Mouse (Mus musculus) myocyte (in vitro differentiated cells): ENCODE data around the gene Esp22. TPM values are rescaled to one million over a fixed set of nuclear protein-coding genes. Genes with fewer than 3 reads are reported as not detected.
"Not testable (repeated sequence)": the region's sequence is repeated elsewhere in the genome, so short reads cannot be mapped to it uniquely, and the experiment has no call there.

Experiments
- H3K27me3 ChIP-seq: one replicate; pipeline ENCODE4 v1.6.1; 2011; ENCODE audit not compliant: control insufficient read depth, insufficient read depth, insufficient read length
- H3K36me3 ChIP-seq: one replicate; pipeline ENCODE4 v1.6.1; 2011; ENCODE audit not compliant: control insufficient read depth, insufficient read depth
- H3K4me2 ChIP-seq: one replicate; pipeline ENCODE4 v1.6.1; 2011; ENCODE audit warnings: low read depth, control low read depth
- H3K4me3 ChIP-seq: one replicate; pipeline ENCODE4 v1.5.1; 2011; ENCODE audit warnings: mild to moderate bottlenecking, control low read depth, moderate library complexity
- H3K79me2 ChIP-seq: one replicate; pipeline ENCODE4 v1.6.1; 2011; ENCODE audit not compliant: control insufficient read depth, insufficient read depth
- H3ac ChIP-seq: one replicate; pipeline ENCODE4 v1.6.1; 2011; ENCODE audit not compliant: control insufficient read depth, insufficient read length
- CEBPB ChIP-seq: IDR thresholded peaks from 2 replicates; pipeline ENCODE4 v1.6.1; 2011; ENCODE audit warnings: mild to moderate bottlenecking, moderate library complexity; ENCODE audit not compliant: poor library complexity, insufficient read depth, severe bottlenecking
- E2F4 ChIP-seq: IDR thresholded peaks from one replicate; pipeline ENCODE4 v1.6.1; 2011; ENCODE audit warnings: mild to moderate bottlenecking, control low read depth, moderate library complexity; ENCODE audit not compliant: insufficient read depth
- MAX ChIP-seq: IDR thresholded peaks from one replicate; pipeline ENCODE4 v1.6.1; 2011; ENCODE audit warnings: low read depth, mild to moderate bottlenecking, control low read depth
- MYOD1 ChIP-seq, 3 experiments: IDR thresholded peaks; one replicate each; pipeline ENCODE4 v1.6.1; 2011; ENCODE audit warnings: control low read depth in 2 of 3, low read depth in 2 of 3, mild to moderate bottlenecking in 2 of 3, moderate library complexity in 1 of 3; ENCODE audit not compliant: insufficient read length in 2 of 3, control insufficient read depth in 1 of 3
- MYOG ChIP-seq, 3 experiments: IDR thresholded peaks; one replicate each; pipeline ENCODE4 v1.6.1; 2011; ENCODE audit warnings: control low read depth in 2 of 3, low read depth in 2 of 3, mild to moderate bottlenecking in 2 of 3; ENCODE audit not compliant: insufficient read length in 2 of 3, control insufficient read depth in 1 of 3, insufficient read depth in 1 of 3
- POLR2A ChIP-seq: IDR thresholded peaks from one replicate; pipeline ENCODE4 v1.6.1; 2011; ENCODE audit warnings: low read depth, mild to moderate bottlenecking, control low read depth, moderate library complexity; ENCODE audit not compliant: insufficient read length
- POLR2AphosphoS2 ChIP-seq: IDR thresholded peaks from one replicate; pipeline ENCODE4 v1.6.1; 2011; ENCODE audit warnings: low read depth, control low read depth; ENCODE audit not compliant: insufficient read length
- REST ChIP-seq: IDR thresholded peaks from one replicate; pipeline ENCODE4 v1.6.1; 2011; ENCODE audit warnings: mild to moderate bottlenecking, control low read depth, moderate library complexity; ENCODE audit not compliant: insufficient read depth, insufficient read length
- SRF ChIP-seq: IDR thresholded peaks from one replicate; pipeline ENCODE4 v1.6.1; 2011; ENCODE audit warnings: low read depth; ENCODE audit not compliant: control insufficient read depth, insufficient read length
- TCF12 ChIP-seq: IDR thresholded peaks from one replicate; pipeline ENCODE4 v1.6.1; 2011; ENCODE audit warnings: mild to moderate bottlenecking, control low read depth; ENCODE audit not compliant: poor library complexity, insufficient read depth, severe bottlenecking
- TCF3 ChIP-seq: IDR thresholded peaks from one replicate; pipeline ENCODE4 v1.6.1; 2011; ENCODE audit warnings: low read depth, control low read depth; ENCODE audit not compliant: insufficient read length
- USF1 ChIP-seq: IDR thresholded peaks from one replicate; pipeline ENCODE4 v1.6.1; 2011; ENCODE audit warnings: low read depth, mild to moderate bottlenecking, control low read depth, moderate library complexity
- polyA plus RNA-seq: library from polyadenylated mRNA; unstranded; fragments of >200 nt; fragmentation: generic; extraction: Trizol; gene quantifications from one replicate; pipeline ENCODE4 v1.2.1, GENCODE M21; 2012; ENCODE audit warnings: missing spikeins

Esp22 gene
- not detected for polyA plus RNA-seq

GRCm38 (mm10) chr17:39095034-39095433 lies at the start of gene Esp22:
Gene Esp22 (plus strand): TSS chr17:39095334.
- no peaks in the 10 kb centered on the region for H3K79me2 ChIP-seq
- H3K4me3 ChIP-seq = no peak within 1 kb of the TSS
- TF ChIP-seq REST (no peak), POLR2AphosphoS2 (no peak), CEBPB (no peak), MYOG (IDR thresholded peaks at IDR 0.05; ENCODE audit: control insufficient read depth in 1 of 3, insufficient read depth in 1 of 3, insufficient read length in 2 of 3, low read depth in 2 of 3) (no peak), MAX (no peak), USF1 (no peak), MYOD1 (IDR thresholded peaks at IDR 0.05; ENCODE audit: control insufficient read depth in 1 of 3, insufficient read length in 2 of 3, low read depth in 2 of 3) (no peak), SRF (no peak), POLR2A (no peak), TCF12 (no peak), TCF3 (no peak), E2F4 (no peak)

GRCm38 (mm10) chr17:39063641-39064040 lies 31.5 kb upstream of the Esp22 start:
- Histone ChIP-seq H3K4me3 (no peak overlapping the region), H3K36me3 (no peaks in the 10 kb centered on the region), H3K4me2 (no peak overlapping the region), H3K79me2 (no peaks in the 10 kb centered on the region), H3ac (no peak overlapping the region), H3K27me3 (no peaks in the 10 kb centered on the region)
- no peak for TF ChIP-seq REST
- TF ChIP-seq TCF3 = no peak
- no peak for TF ChIP-seq POLR2AphosphoS2
- TF ChIP-seq USF1 = no peak
- no peak for TF ChIP-seq TCF12
- no peak for TF ChIP-seq MYOD1 (IDR thresholded peaks at IDR 0.05; ENCODE audit: control insufficient read depth in 1 of 3, insufficient read length in 2 of 3, low read depth in 2 of 3)
- no peak for TF ChIP-seq CEBPB
- no peak for TF ChIP-seq POLR2A
- TF ChIP-seq E2F4 = no peak
- no peak for TF ChIP-seq MAX
- no peak for TF ChIP-seq MYOG (IDR thresholded peaks at IDR 0.05; ENCODE audit: control insufficient read depth in 1 of 3, insufficient read depth in 1 of 3, insufficient read length in 2 of 3, low read depth in 2 of 3)
- TF ChIP-seq SRF = no peak

More at GRCm38 (mm10) chr17:39095034-39095433, at the start of gene Esp22:
- Histone ChIP-seq H3K4me2 (no peak within 1 kb of the TSS), H3K27me3 (no peaks in the 10 kb centered on the region), H3K36me3 (no peaks in the 10 kb centered on the region), H3ac (no peak within 1 kb of the TSS)

- no peak for TF ChIP-seq TCF12
- TF ChIP-seq CEBPB = no peak
- no peak for TF ChIP-seq USF1
- TF ChIP-seq E2F4 = no peak
- TF ChIP-seq MYOD1 (IDR thresholded peaks at IDR 0.05; ENCODE audit: control insufficient read depth in 1 of 3, insufficient read length in 2 of 3, low read depth in 2 of 3) = no peak
- TF ChIP-seq TCF3 = no peak
- no peak for TF ChIP-seq MYOG (IDR thresholded peaks at IDR 0.05; ENCODE audit: control insufficient read depth in 1 of 3, insufficient read depth in 1 of 3, insufficient read length in 2 of 3, low read depth in 2 of 3)
- no peak for TF ChIP-seq REST
- no peak for TF ChIP-seq POLR2A
- no peak for TF ChIP-seq POLR2AphosphoS2
- TF ChIP-seq MAX = no peak
- TF ChIP-seq SRF = no peak
- no peak within 1 kb of the TSS for H3ac ChIP-seq
- no peaks in the 10 kb centered on the region for H3K36me3 ChIP-seq
- no peak within 1 kb of the TSS for H3K4me2 ChIP-seq
- no peaks in the 10 kb centered on the region for H3K27me3 ChIP-seq
- no peaks in the 10 kb centered on the region for H3K79me2 ChIP-seq
- no peak within 1 kb of the TSS for H3K4me3 ChIP-seq
Measured at GRCm38 (mm10) chr17:39076937-39077336, 18.2 kb upstream of the Esp22 start, which contains the start of gene Esp23. Gene Esp23 (minus strand): TSS chr17:39077037.

GRCm38 (mm10) chr17:39107126-39107525 lies 12.0 kb downstream of the Esp22 start:
- H3K4me2 ChIP-seq, H3ac ChIP-seq, H3K79me2 ChIP-seq, H3K4me3 ChIP-seq, H3K27me3 ChIP-seq, H3K36me3 ChIP-seq: not testable (repeated sequence)

DNA sequence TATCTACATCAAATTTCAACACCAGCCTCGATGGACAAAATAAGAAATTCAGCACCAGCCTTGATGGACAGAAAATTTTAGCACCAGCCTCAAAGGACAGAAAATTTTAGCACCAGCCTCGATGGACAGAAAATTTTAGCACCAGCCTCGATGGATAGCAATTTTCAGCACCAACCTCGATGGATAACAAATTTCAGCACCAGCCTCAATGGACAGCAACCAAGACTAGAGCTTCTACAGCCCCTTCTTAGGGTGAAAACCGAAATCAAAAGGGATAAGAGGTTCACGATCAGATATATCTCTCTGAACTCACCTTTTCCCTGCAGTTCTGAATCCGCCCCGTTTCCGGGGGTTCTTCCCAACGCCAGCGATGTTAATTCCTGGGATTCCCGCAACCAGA lies 34.0 kb downstream of the Esp22 start:
- H3K4me3 ChIP-seq, H3ac ChIP-seq, H3K27me3 ChIP-seq, H3K79me2 ChIP-seq, H3K36me3 ChIP-seq, H3K4me2 ChIP-seq: not testable (repeated sequence)
- peak; percentile 53 for TF ChIP-seq REST

Other genes starting within 250 kb of the Esp22 start
- gene Esp24, start 58.6 kb upstream of the Esp22 start, polyA plus RNA-seq = not detected
- not detected for gene Gm21903, start 52.0 kb upstream of the Esp22 start, polyA plus RNA-seq
- not detected for gene Esp23, start 18.3 kb upstream of the Esp22 start, polyA plus RNA-seq